Mouse (Mus musculus) olfactory bulb, adult 2 months (tissue): ENCODE results near the gene Sphk1. TPM values are rescaled to one million over a fixed set of nuclear protein-coding genes. Genes with fewer than 3 reads are reported as not detected.

Experiments used
- H3K27ac ChIP-seq: fragments of 200-500 bp; 2 replicates; pipeline ENCODE4 v1.5.1; 2012; ENCODE audit warnings: low read depth, low read length; ENCODE audit not compliant: insufficient read depth
- H3K4me1 ChIP-seq: fragments of 200-500 bp; 2 replicates; pipeline ENCODE4 v1.6.1; 2012; ENCODE audit warnings: low read length; ENCODE audit not compliant: control insufficient read depth, insufficient read depth
- H3K4me3 ChIP-seq: fragments of 200-500 bp; 2 replicates; pipeline ENCODE4 v1.5.1; 2012; ENCODE audit warnings: mild to moderate bottlenecking, low read depth, low read length, moderate library complexity; ENCODE audit not compliant: insufficient read depth
- CTCF ChIP-seq: fragments of 200-500 bp; IDR thresholded peaks from 2 replicates; pipeline ENCODE4 v1.5.1; 2012; ENCODE audit warnings: low read depth, mild to moderate bottlenecking, low read length, moderate library complexity; ENCODE audit not compliant: insufficient read depth
- POLR2A ChIP-seq: fragments of 200-500 bp; IDR thresholded peaks from 2 replicates; pipeline ENCODE4 v1.6.1; 2012; ENCODE audit warnings: mild to moderate bottlenecking, low read depth, low read length, moderate library complexity; ENCODE audit not compliant: insufficient read depth
- WGBS: fragments of 180-500 bp; shearing (Covaris S2); methylation state at CpG from one replicate; pipeline ENCODE4 v1.1.7; 2018; 5-methylcytosine and 5-hydroxymethylcytosine counted together
- polyA plus RNA-seq: library from polyadenylated mRNA; stranded (reverse); fragments of >200 nt; gene quantifications from 2 replicates; pipeline ENCODE4 v1.2.4, GENCODE M21; 2012; ENCODE audit warnings: low replicate concordance; ENCODE audit not compliant: missing spikeins, insufficient read depth, insufficient read length

Gene Sphk1
- polyA plus RNA-seq, 1 experiment, result not detected

GRCm38 (mm10) chr11:116533341-116534153 is 2.8 kb downstream of the Sphk1 start:
- 1% methylated on average over 63 of the region's 63 CpGs for WGBS

GRCm38 (mm10) chr11:116534154-116534865 is 3.6 kb downstream of the Sphk1 start:
- H3K27ac ChIP-seq, result no peak overlapping the region
- TF ChIP-seq POLR2A (no peak), CTCF (peak; percentile 29; the same call in 1 of the 2 replicates)
- 15% methylated on average over 20 of the region's 20 CpGs for WGBS
- H3K4me1 ChIP-seq, result peaks cover 34% of the 10 kb centered on the region
- H3K4me3 ChIP-seq, result peak overlapping the region; percentile 47

More at GRCm38 (mm10) chr11:116533341-116534153, 2.8 kb downstream of the Sphk1 start:
- Histone ChIP-seq H3K4me1 (peaks cover 34% of the 10 kb centered on the region), H3K4me3 (peak overlapping the region; percentile 47), H3K27ac (no peak overlapping the region)
- TF ChIP-seq CTCF, result no peak

- Histone ChIP-seq H3K4me1 (peaks cover 24% of the 10 kb centered on the region), H3K4me3 (no peak overlapping the region), H3K27ac (no peak overlapping the region)
- 93% methylated on average over 7 of the region's 7 CpGs for WGBS
- TF ChIP-seq CTCF (no peak), POLR2A (no peak)
Measured at GRCm38 (mm10) chr11:116536685-116537084, 6.0 kb downstream of the Sphk1 start.

GRCm38 (mm10) chr11:116537388-116537787 is 6.7 kb downstream of the Sphk1 start:
- 68% methylated on average over 5 of the region's 5 CpGs for WGBS

GRCm38 (mm10) chr11:116538142-116538735 is 7.5 kb downstream of the Sphk1 start:
- TF ChIP-seq CTCF (no peak), POLR2A (no peak)
- Histone ChIP-seq H3K27ac (no peak overlapping the region), H3K4me1 (peaks cover 10% of the 10 kb centered on the region), H3K4me3 (no peak overlapping the region)
- WGBS, result 81% methylated on average over 12 of the region's 12 CpGs

More at GRCm38 (mm10) chr11:116537388-116537787, 6.7 kb downstream of the Sphk1 start:
- H3K4me1 ChIP-seq, result peaks cover 18% of the 10 kb centered on the region
- TF ChIP-seq POLR2A, result no peak
- no peak for TF ChIP-seq CTCF
- H3K4me3 ChIP-seq, result no peak overlapping the region
- no peak overlapping the region for H3K27ac ChIP-seq

- no peak for TF ChIP-seq CTCF
- no peak for TF ChIP-seq POLR2A
- Histone ChIP-seq H3K27ac (no peak overlapping the region), H3K4me1 (no peaks in the 10 kb centered on the region), H3K4me3 (no peak overlapping the region)
- 83% methylated on average over 11 of the region's 11 CpGs for WGBS
Measured at GRCm38 (mm10) chr11:116541183-116541582, 10.5 kb downstream of the Sphk1 start.

GRCm38 (mm10) chr11:116543110-116543509 is 12.4 kb downstream of the Sphk1 start:
- no peak overlapping the region for H3K4me3 ChIP-seq
- 80% methylated on average over 4 of the region's 4 CpGs for WGBS
- no peak overlapping the region for H3K27ac ChIP-seq
- no peak for TF ChIP-seq POLR2A
- peak; percentile 71; the same call in 1 of the 2 replicates for TF ChIP-seq CTCF
- H3K4me1 ChIP-seq, result peaks cover 8% of the 10 kb centered on the region; the same call in 1 of the 2 replicates

GRCm38 (mm10) chr11:116547296-116548060 is 16.8 kb downstream of the Sphk1 start:
- Histone ChIP-seq H3K4me3 (no peak overlapping the region), H3K4me1 (peaks cover 30% of the 10 kb centered on the region), H3K27ac (no peak overlapping the region)
- TF ChIP-seq POLR2A, result no peak
- TF ChIP-seq CTCF, result no peak
- WGBS, result 69% methylated on average over 17 of the region's 17 CpGs
